Mouse (Mus musculus): ENCODE measurements around the gene Runx1.
A peak's percentile ranks its signal among the peaks of the same experiment; 100 is the strongest.

Gene Runx1

DNA sequence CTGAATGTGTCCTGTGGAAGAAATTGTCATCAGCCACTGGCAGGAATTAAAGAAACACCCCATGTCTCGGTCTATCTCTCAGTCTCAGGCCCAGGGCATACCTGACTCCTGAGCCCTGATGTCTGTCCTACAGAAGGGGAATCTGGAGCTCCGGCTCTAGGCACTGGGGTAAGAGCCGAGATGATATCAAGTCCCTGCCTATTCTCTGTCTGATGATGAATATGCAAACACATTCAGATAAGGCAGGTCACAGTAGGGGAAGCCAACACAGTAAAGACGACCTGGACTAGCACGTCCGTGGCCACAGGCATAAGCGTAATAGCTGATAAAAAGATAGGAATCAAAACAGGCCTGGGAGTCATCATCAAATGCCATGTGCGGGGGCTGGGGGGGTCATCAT, 32.2 kb downstream of the Runx1 start:
- no peak for DNase-seq (ENCODE audit: low spot score in 2 of 2)

DNA sequence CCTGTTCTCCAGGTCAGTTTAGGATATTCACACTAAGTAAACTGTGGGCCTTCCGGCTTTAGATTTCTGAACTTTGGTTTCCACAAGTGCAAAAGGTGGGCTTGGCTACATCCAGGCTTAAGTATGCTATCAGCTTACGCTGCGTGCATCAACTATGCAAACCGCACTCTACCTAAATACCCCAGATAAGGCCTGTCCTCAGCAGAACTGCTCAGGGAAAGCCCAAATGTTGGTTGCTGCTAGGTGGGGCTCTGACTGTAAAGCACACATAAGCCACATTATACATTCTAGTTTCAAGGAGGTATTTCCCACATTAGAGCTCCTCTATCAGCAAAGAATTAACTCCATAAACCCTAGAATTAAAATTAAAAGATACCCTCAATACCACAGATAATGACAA, 33.0 kb downstream of the Runx1 start:
- no peak for DNase-seq (ENCODE audit: low spot score in 2 of 2)

DNA sequence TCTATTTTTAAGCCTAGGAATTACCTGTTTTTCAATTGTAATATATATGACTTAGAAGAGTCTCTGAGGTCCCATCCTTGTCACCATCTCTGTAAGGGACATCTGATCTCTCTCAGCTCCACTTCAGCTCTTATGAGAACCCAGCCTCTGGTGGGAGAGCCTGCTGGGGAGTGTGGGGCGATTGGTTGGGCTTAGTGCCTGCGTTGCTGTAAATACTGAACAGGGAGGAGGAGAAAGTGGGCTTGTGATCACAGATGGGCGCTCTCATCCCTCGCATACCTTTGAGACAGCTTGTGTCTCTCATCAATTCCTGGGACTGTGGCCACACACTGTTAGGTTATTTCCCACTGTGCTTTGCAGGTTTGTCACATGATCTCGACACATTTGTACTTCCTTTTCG, 35.3 kb downstream of the Runx1 start:
- DNase-seq (ENCODE audit: low spot score in 2 of 2), result no peak

DNA sequence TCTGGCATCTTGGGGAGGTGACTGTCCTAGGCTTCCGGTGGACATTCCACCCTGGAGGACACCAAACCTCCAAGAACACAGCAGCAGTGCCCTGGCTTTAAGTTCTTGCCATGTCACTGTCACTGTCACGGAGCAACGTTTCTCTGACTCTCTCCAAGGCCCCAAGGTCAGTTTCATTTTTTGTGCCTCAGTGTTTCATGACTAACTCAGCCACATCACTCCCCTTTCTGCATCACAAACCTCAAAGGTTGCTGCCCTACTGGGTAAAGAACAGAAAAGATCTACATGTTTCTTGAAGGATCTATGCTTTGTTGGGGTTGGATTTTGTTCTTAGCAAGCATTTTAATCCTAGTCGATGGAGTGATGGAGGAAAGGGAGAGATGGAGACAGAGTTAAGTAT, 36.1 kb downstream of the Runx1 start:
- DNase-seq (ENCODE audit: low spot score in 2 of 2), result no peak

- no peak for DNase-seq (ENCODE audit: low spot score in 2 of 2)
Measured at GRCm38 (mm10) chr16:92788446-92788845, 37.5 kb downstream of the Runx1 start.

DNA sequence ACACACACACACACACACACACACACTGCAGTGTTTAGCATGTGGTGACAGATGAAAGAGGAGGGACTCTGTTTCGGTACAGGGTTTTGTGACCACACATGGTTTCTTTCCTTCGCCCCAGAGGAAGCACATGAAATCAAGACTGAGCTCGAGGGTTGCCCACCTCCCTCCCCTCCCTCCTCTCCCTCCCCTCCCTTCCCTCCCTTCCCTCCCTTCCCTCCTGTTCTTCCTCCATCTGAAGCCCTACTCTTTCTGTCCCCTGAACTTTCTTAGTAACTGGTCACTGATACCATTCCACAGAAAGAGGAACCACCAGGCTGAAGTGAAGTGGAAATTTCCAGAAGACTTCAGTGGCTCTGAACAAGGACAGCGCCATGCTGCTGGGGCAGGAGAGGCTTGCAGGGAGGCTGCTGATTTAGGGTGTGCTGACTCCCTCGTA, 39.0 kb downstream of the Runx1 start:
- DNase-seq (ENCODE audit: low spot score in 2 of 2), result no peak

DNA sequence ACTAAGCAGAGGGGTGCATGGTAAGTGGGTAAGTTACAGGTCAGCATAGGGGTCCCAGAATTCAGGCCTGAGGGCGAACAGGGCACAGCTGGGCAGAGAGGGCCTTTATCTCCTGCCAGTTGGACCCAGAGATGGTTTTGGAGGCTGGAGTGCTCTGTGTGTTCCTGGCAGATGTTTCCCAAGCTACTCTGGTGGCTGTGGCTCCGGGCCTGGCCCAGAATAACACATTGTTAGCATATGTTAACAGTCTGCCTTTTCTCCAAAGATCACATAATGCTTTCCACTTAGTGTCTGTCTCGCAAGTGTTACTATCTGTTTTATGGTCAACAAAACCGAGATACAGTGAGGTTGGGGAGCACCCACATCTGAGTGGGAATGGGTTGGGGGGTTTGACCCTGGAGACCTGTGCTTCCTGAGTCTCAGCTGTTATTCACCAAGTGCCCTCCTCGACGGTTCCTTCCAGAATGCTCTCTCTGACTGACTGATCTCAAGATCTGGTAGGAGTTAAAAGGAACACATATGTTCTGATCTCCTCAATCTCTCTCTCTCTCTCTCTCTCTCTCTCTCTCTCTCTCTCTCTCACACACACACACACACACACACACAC, 39.6 kb downstream of the Runx1 start:
- no peak for DNase-seq (ENCODE audit: low spot score in 2 of 2)

- no peak for DNase-seq (ENCODE audit: low spot score in 2 of 2)
Measured at GRCm38 (mm10) chr16:92783651-92784131, 42.3 kb downstream of the Runx1 start.

- no peak for DNase-seq (ENCODE audit: low spot score in 2 of 2)
Measured at GRCm38 (mm10) chr16:92782408-92782807, 43.5 kb downstream of the Runx1 start.

GRCm38 (mm10) chr16:92779896-92780435, 46.0 kb downstream of the Runx1 start:
- no peak for DNase-seq (ENCODE audit: low spot score in 2 of 2)

GRCm38 (mm10) chr16:92779175-92779574, 46.8 kb downstream of the Runx1 start:
- no peak for DNase-seq (ENCODE audit: low spot score in 2 of 2)

GRCm38 (mm10) chr16:92778096-92778780, 47.7 kb downstream of the Runx1 start:
- no peak for DNase-seq (ENCODE audit: low spot score in 2 of 2)

DNA sequence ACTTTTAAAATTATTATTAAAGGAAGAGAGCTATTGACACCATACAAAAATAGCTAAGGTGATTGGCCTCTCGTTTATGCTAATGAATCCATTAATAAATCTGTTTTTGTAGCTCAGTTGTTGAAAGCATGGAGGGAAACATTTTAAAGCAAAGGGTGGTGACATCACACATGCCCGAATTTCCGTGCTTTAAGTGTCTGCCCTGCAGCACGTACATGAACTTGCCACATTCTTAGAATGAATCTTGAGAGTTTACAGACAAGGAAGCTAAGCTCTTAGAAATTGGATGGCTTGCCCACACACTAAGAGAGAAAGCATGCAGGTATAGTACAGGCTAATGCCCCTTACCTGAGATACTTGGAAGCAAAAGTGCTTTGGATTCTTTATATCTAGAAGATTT, 58.1 kb downstream of the Runx1 start:
- DNase-seq (ENCODE audit: low spot score in 2 of 2), result no peak

GRCm38 (mm10) chr16:92767423-92767822, 58.5 kb downstream of the Runx1 start:
- DNase-seq (ENCODE audit: low spot score in 2 of 2), result peak; percentile 55 to 56

- DNase-seq (ENCODE audit: low spot score in 2 of 2), result no peak
Measured at GRCm38 (mm10) chr16:92764741-92765396, 61.1 kb downstream of the Runx1 start.

DNA sequence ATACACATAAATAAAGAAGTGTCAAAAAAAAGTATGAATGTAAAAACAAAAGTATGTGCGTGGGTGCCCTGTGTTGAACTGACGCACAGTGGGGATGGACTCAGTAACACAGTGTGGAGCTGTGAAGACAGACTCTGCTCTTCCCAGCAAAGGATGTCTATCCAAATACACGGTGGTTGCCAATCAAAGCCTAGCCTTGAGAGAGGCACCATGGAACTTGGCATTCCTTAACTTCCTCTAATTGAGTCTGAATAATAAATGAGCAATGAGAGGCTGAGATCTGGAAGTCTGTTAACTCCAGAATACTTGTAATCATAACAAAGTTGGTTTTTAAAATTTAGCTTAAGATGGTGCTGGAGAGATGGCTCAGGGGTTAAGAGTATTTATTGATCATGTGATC, 62.3 kb downstream of the Runx1 start:
- no peak for DNase-seq (ENCODE audit: low spot score in 2 of 2)

- DNase-seq (ENCODE audit: low spot score in 2 of 2), result peak; percentile 44 to 46
Measured at GRCm38 (mm10) chr16:92761968-92762521, 63.9 kb downstream of the Runx1 start.

DNA sequence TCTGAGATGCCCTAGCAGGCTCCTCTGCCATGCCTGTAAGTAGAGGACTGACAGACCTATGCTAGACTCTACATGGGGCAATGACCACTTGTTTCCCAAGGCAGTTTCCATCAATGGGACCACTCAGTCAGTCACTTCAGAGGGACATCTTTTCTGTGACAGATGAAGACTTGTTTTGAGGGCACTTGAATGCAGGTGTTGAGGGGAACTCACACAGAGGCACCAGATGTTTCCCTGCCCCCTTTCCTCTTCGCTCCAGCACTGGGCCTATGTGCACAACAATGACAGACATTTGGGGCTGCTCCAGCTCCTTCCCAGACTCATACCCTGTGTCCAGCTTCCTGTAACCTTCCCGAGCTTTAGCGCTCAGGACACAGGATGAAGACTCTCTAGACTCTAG, 65.9 kb downstream of the Runx1 start:
- peak; percentile 69 to 77 for DNase-seq (ENCODE audit: low spot score in 2 of 2)

DNA sequence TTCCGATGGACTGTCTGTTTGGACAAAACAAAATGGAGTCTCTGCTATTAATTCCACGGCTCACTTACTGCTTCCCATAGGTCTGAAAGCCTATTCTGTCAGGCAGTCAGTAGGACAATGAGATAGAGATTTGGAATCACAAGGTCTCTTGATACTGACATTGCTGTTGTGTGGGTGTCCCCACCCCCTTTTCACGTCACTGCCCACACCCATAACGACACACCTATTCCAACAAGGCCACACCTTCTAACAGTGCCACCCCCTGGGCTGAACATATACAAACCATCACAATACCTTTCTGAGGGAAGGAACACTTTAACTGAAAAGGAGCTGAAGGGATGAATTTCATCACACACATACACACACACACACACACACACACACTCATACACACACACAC, 68.4 kb downstream of the Runx1 start:
- no peak for DNase-seq (ENCODE audit: low spot score in 2 of 2)

DNA sequence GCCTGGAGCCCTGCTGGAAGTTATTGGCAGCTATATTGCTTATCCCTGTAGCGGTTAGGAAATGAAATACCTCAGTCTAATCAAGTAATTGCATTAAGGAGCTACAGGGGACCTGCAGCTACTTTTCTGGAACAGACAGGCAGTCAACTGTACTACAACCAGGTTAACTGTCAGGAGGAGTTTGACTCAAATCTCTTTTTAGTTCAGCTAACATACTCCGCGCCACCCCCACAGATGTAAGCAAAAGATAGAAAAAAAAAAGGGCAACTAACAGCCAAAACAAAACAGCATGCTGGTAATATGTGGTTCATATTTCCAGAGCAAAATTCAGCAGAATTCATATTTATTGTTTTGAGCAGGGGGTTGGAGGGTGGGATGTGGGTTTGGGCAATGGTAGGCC, 72.0 kb downstream of the Runx1 start:
- peak; percentile 47 for DNase-seq (ENCODE audit: low spot score in 2 of 2)

DNA sequence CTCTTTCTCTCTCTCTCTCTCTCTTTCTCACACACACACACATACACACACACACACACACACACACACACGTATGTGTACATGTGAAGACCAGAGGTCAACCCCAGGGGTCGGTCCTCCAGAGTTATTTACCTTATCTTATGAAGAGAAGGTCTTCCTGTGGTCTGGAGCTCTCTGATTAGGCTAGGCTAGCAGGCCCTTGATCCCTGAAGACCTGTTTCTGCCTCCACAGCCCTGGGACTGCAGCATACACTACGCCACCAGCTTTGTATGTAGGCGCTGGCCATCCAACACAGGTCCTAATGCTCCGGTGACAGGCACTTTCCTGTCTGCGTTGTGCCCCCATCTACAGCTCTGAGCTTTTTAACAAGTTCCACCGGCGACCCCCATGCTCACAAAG, 72.8 kb downstream of the Runx1 start:
- no peak for DNase-seq (ENCODE audit: low spot score in 2 of 2)

- no peak for DNase-seq (ENCODE audit: low spot score in 2 of 2)
Measured at GRCm38 (mm10) chr16:92748272-92748671, 77.7 kb downstream of the Runx1 start.

All from thymus, postnatal 10 days (tissue).